Mouse (Mus musculus) midbrain, embryonic 11.5 days (tissue): Measurements from ENCODE around the gene Igll1. TPM values are rescaled to one million over a fixed set of nuclear protein-coding genes. Genes with fewer than 3 reads are reported as not detected.

Experiments used
- ATAC-seq: fragments of 200-750 bp; cut with Nextera tagmentation; 2 replicates; pipeline ENCODE4 v1.8.0; 2017; ENCODE audit warnings: moderate TSS enrichment, moderate library complexity; ENCODE audit not compliant: low FRiP score
- DNase-seq: peaks from one replicate; pipeline ENCODE4 v3.0.0; 2015; ENCODE audit warnings: low spot score; ENCODE audit errors: missing footprints
- H3K27ac ChIP-seq: fragments of 300-500 bp; sonication (generic); 2 replicates; pipeline ENCODE4 v1.5.1; 2014; ENCODE audit warnings: low read depth, low read length
- H3K27me3 ChIP-seq: fragments of 300-500 bp; sonication (generic); 2 replicates; pipeline ENCODE4 v1.6.1; 2014; ENCODE audit warnings: mild to moderate bottlenecking, low read length, moderate library complexity, mixed read lengths; ENCODE audit not compliant: control insufficient read depth, insufficient read depth
- H3K36me3 ChIP-seq: fragments of 300-500 bp; sonication (generic); 2 replicates; pipeline ENCODE4 v1.6.1; 2014; ENCODE audit warnings: mild to moderate bottlenecking, low read length, moderate library complexity, mixed read lengths; ENCODE audit not compliant: control insufficient read depth, insufficient read depth
- H3K4me1 ChIP-seq: fragments of 300-500 bp; sonication (generic); 2 replicates; pipeline ENCODE4 v1.6.1; 2014; ENCODE audit warnings: low read length; ENCODE audit not compliant: control insufficient read depth, insufficient read depth
- H3K4me2 ChIP-seq: fragments of 300-500 bp; sonication (generic); 2 replicates; pipeline ENCODE4 v1.6.1; 2014; ENCODE audit warnings: mild to moderate bottlenecking, moderate library complexity
- H3K4me3 ChIP-seq: fragments of 300-500 bp; sonication (generic); 2 replicates; pipeline ENCODE4 v1.5.1; 2014; ENCODE audit warnings: low read depth, low read length
- H3K9ac ChIP-seq: fragments of 300-500 bp; sonication (generic); 2 replicates; pipeline ENCODE4 v1.6.1; 2014; ENCODE audit warnings: low read length
- H3K9me3 ChIP-seq: fragments of 300-500 bp; sonication (generic); 2 replicates; pipeline ENCODE4 v1.6.1; 2016; ENCODE audit warnings: low read length; ENCODE audit not compliant: control insufficient read depth
- WGBS: fragments of 180-500 bp; shearing (Covaris S2); extraction: QIAGEN DNeasy Blood & Tissue Kit; methylation state at CpG from one replicate; pipeline ENCODE4 v1.1.7; 2014; 5-methylcytosine and 5-hydroxymethylcytosine counted together
- polyA plus RNA-seq: library from polyadenylated mRNA; unstranded; fragments of >200 nt; fragmentation: Nextera tagmentation; extraction: Ambion mirVana; gene quantifications from 2 replicates; pipeline ENCODE4 v1.2.1, GENCODE M21; 2014

Igll1 gene
- not detected in 2 replicates for polyA plus RNA-seq

DNA sequence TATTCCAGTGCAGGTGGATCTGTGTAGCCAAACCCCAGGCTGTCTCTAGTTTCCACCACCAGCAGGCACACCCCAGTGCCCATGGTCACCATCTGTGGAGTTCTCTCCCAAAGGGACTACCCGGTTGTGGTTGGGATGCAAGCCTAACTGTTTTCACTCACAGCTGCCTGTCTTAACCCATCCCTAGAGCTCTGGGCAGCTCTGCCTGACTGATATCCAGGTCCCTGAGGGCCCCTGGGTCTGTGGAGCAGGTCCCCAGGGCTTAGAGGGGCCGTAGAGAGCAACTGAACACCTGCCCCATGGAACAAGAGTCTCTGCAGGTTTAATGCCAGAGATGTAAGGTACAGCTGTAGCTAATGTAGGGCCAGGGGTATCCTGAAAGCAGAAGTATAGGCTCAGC lies at the start of gene Igll1:
Gene Igll1 (minus strand): TSS at position 8 of the 400 bp plus-strand sequence.
- no peaks in the 10 kb centered on the region for H3K4me1 ChIP-seq
- no peak for ATAC-seq
- H3K9ac ChIP-seq = no peak within 1 kb of the TSS
- H3K27ac ChIP-seq = no peak within 1 kb of the TSS
- 66% methylated on average over 2 of the region's 2 CpGs for whole genome bisulfite sequencing
- DNase-seq = no peak
- no peaks in the 10 kb centered on the region for H3K36me3 ChIP-seq
- no peak within 1 kb of the TSS for H3K4me3 ChIP-seq
- no peaks in the 10 kb centered on the region for H3K27me3 ChIP-seq
- no peak within 1 kb of the TSS for H3K4me2 ChIP-seq
- no peaks in the 10 kb centered on the region for H3K9me3 ChIP-seq

GRCm38 (mm10) chr16:16913440-16913839 lies 49.7 kb upstream of the Igll1 start:
- Histone ChIP-seq H3K9ac (no peak overlapping the region), H3K36me3 (peaks cover 7% of the 10 kb centered on the region), H3K9me3 (no peaks in the 10 kb centered on the region), H3K27me3 (no peaks in the 10 kb centered on the region), H3K4me3 (no peak overlapping the region), H3K4me1 (0 out of 2 replicates have a peak, but pooled peaks cover 2% of the 10 kb centered on the region), H3K27ac (no peak overlapping the region), H3K4me2 (no peak overlapping the region)
- 94% methylated on average over 1 of the region's 1 CpGs for WGBS
- ATAC-seq = no peak
- no peak for DNase-seq

- 32% methylated on average over 13 of the region's 13 CpGs for WGBS
- ATAC-seq (peak; percentile 97), DNase-seq (peak; percentile 97)
- Histone ChIP-seq H3K4me3 (no peak overlapping the region), H3K9me3 (no peaks in the 10 kb centered on the region), H3K9ac (peak overlapping the region; percentile 40; the same call in 1 of the 2 replicates), H3K4me2 (no peak overlapping the region), H3K27ac (peak overlapping the region; percentile 73), H3K4me1 (0 out of 2 replicates have a peak, but pooled peaks cover 2% of the 10 kb centered on the region), H3K36me3 (peaks cover 7% of the 10 kb centered on the region), H3K27me3 (no peaks in the 10 kb centered on the region)
These were observed 48.1 kb upstream of the Igll1 start for GRCm38 (mm10) chr16:16911641-16912597.

DNA sequence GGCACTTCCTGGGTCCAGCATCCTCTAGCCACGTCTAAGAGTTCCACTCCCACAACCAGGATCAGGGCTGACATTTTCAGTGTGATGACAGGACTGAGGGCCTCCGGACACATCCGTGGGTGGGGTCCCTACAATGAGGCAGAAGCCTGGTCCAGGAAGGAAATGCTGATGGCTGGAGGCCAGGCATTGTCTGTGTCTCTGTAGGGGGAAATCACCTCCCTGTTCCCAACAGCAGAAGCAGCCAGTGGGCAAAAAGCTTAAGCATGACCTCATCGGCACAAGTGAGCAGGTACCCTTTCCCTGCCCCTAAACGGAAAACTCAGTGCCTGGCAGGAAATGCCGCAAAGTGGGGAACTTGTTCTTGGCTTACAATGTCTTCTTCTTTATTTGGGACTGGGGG lies 44.0 kb upstream of the Igll1 start:
- Histone ChIP-seq H3K27me3 (no peaks in the 10 kb centered on the region), H3K36me3 (peaks cover 2% of the 10 kb centered on the region), H3K9ac (no peak overlapping the region), H3K4me2 (no peak overlapping the region), H3K27ac (no peak overlapping the region), H3K9me3 (no peaks in the 10 kb centered on the region), H3K4me1 (0 out of 2 replicates have a peak, but pooled peaks cover 2% of the 10 kb centered on the region), H3K4me3 (no peak overlapping the region)
- ATAC-seq (no peak), DNase-seq (no peak)
- 85% methylated on average over 6 of the region's 6 CpGs for WGBS

DNA sequence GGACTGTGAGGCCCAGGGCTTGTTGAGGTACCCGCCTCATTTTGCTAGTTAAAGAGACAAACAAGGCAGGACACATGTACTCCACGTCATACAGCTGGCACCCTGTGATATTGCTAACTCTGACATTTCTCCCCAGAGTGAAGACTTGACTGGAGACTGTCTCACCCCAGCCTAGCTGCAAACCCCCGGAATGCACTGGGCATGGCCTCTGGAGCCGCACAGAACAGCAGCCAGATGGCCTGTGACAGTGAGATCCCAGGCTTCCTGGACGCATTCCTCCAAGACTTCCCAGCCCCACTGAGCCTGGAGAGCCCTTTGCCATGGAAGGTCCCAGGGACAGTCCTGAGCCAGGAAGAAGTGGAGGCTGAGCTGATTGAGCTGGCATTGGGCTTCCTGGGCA lies 39.4 kb upstream of the Igll1 start:
- Histone ChIP-seq H3K9ac (no peak overlapping the region), H3K27ac (no peak overlapping the region), H3K4me1 (no peaks in the 10 kb centered on the region), H3K36me3 (peaks cover 2% of the 10 kb centered on the region), H3K9me3 (no peaks in the 10 kb centered on the region), H3K27me3 (no peaks in the 10 kb centered on the region), H3K4me3 (no peak overlapping the region), H3K4me2 (no peak overlapping the region)
- ATAC-seq (no peak), DNase-seq (no peak)
- 92% methylated on average over 5 of the region's 5 CpGs for WGBS

GRCm38 (mm10) chr16:16902329-16902728 lies 38.5 kb upstream of the Igll1 start:
- H3K9ac ChIP-seq = no peak overlapping the region
- no peaks in the 10 kb centered on the region for H3K27me3 ChIP-seq
- H3K4me2 ChIP-seq = no peak overlapping the region
- H3K27ac ChIP-seq = no peak overlapping the region
- ATAC-seq (no peak), DNase-seq (no peak)
- WGBS = 79% methylated on average over 4 of the region's 4 CpGs
- no peaks in the 10 kb centered on the region for H3K9me3 ChIP-seq
- H3K4me1 ChIP-seq = peaks cover 4% of the 10 kb centered on the region
- H3K4me3 ChIP-seq = no peak overlapping the region
- peaks cover 1% of the 10 kb centered on the region for H3K36me3 ChIP-seq

GRCm38 (mm10) chr16:16897056-16897584 lies 33.3 kb upstream of the Igll1 start:
- Histone ChIP-seq H3K36me3 (peaks cover 3% of the 10 kb centered on the region; the same call in 1 of the 2 replicates), H3K27ac (no peak overlapping the region), H3K4me1 (peaks cover 10% of the 10 kb centered on the region), H3K27me3 (no peaks in the 10 kb centered on the region), H3K9me3 (no peaks in the 10 kb centered on the region), H3K9ac (peak overlapping the region; percentile 75), H3K4me3 (peak overlapping the region; percentile 63), H3K4me2 (peak overlapping the region; percentile 86)
- WGBS = 28% methylated on average over 10 of the region's 10 CpGs
- ATAC-seq (peak; percentile 10), DNase-seq (peak; percentile 84)

DNA sequence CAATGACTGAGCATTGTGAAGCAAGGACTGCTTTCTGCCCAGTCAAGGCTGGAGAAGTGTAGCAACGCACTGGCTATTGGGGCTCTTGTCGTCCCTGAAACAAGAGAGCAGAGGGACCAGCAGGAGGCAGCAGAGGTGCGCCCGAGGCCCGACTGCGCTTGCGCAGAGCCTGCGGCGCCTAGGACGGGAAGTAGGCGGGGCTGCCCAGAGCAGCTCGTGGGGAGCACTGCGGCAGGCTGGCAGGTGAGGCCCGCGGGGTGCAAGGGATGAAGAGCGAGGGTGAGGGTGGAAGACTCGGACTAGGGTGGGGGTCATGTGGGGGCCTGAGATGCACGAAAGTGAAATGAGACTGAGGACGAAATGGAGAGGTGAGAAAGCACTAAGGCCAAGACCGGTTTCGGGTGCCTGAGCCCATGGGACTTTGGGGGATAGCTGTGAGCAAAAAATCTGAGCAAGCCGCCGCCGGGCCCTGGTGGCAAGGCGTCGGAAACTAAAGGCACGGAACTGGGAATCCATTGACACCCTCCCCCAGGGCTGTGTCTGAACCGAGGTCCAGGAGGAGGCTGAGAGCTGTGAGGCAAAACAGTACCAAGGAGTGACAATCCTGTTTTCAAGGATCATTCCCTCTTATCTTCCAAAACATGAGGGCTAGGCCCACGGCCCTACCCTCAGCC lies 32.7 kb upstream of the Igll1 start, which contains the start of gene Ppm1f:
Gene Ppm1f (plus strand): TSS at position 88 of the 674 bp plus-strand sequence.
- peak within 1 kb of the TSS; percentile 75 for H3K9ac ChIP-seq
- WGBS = 1% methylated on average over 29 of the region's 29 CpGs
- DNase-seq (peak; percentile 100), ATAC-seq (peak; percentile 94)
- peak within 1 kb of the TSS; percentile 63 for H3K4me3 ChIP-seq
- H3K27me3 ChIP-seq = no peaks in the 10 kb centered on the region
- H3K36me3 ChIP-seq = peaks cover 3% of the 10 kb centered on the region; the same call in 1 of the 2 replicates
- H3K4me2 ChIP-seq = peak within 1 kb of the TSS; percentile 86
- H3K4me1 ChIP-seq = peaks cover 10% of the 10 kb centered on the region
- H3K9me3 ChIP-seq = no peaks in the 10 kb centered on the region
- H3K27ac ChIP-seq = no peak within 1 kb of the TSS
